Mouse (Mus musculus): Measurements from ENCODE around the gene Kcna7. TPM values are rescaled to one million over a fixed set of nuclear protein-coding genes. Genes with fewer than 3 reads are reported as not detected.
A peak's percentile ranks its signal among the peaks of the same experiment; 100 is the strongest.

The Kcna7 gene
- total RNA-seq, 2 experiments from 2014 or later: 39.6 to 44.1 TPM

DNA sequence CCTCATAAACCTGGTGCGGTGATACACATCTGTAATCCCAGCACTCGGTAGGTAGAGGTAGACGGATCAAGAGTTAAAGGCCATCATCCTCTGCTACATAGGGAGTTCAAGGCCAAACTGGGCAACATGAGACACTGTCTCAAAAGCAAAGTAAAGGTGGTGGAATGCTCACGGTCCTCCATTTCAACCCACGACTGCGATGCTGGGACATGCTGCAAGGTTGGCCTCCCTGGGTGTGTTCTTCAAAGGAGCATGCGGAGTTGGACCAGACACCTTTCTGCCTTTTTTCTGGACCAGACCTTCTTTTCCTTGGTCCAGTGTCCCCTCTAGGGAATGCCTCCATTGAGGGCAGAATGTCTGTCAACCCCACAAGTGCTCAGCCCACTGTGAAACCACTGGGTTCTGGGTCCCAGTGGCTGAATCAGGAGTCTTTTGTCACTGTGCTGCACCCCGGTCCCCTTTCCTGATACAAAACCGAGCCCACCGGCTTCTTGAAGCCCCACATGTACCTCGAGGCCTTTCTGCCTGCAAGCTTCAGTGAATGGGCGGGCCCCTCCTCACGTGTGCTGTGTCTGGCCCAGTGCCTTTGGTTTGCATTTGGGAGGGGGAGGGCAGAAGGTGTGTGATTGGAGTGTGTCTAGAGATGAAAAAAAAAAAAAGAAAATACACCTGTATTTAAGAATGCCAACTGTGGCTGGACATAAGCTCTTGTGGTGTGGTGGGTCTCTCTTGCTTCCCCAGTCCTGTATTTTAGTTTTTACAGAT is 50.7 kb downstream of the Kcna7 start:
- no peak for DNase-seq
- intact Hi-C loops (cut with DNase I; ENCODE audit: low total_unique reads): no loop called here

DNA sequence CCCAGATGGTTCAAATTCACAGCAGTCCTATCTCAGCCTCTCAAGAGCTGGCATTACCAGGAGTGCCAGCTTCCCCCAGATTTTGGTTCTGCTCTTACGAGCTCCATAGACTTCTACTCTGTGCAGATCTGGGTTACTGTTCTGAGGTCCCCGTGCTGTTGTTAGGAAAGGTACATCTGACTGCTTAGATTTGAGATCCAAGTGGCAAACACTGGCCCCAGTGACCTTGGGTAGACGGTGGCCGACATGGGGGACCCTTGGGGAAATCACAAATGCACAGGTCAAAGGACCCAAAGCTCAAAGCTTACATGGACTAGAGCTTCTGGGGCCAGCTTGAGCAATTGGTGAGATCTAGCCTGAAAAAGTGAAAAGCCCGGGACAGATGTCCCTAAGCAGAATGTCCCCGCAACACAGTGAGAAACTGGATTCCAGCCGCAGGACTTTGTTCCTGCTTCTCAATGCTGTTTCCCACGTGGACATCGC is 51.3 kb downstream of the Kcna7 start:
- DNase-seq: no peak
- intact Hi-C loops (cut with DNase I; ENCODE audit: low total_unique reads): no loop called here

DNA sequence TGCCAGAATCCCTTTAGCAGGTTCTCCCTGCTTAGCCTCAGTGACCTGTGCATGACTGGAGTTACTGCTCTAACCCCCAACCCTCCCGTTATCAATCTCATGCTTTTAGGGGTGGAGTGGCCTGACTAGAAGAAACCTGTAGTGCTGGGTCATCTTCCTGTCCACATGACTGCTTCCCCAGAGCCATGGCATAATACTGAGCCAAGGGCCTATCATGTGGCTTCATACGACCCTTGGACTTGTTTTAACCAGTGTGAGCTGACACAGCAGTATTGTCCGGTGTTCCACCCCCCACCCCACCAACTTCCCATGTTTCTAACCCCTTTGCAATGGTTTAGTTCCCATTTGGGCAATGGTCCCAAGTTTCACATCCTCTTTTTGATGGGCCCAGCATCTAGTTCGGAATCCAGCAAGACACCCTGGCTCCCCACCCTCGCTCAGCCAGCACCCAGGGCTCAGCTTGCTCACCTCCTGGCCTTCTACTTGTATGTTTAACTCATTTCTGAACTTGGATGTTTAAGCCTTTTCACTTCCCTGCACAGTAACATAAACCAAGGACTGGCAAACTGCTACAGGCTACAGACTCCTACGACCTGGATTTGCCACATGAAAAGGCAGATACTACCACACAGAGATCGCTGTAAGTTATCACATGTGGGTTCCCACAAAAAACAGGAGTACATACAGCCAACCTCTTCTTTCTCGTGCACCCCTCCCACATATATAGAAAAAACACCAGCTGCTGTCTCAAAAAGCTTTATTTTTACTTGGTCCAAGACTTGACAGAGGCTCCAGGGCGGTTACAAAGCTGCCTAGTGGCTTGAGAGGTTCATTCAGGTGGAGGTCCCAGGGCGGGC is 52.0 kb downstream of the Kcna7 start:
- intact Hi-C loops (cut with DNase I; ENCODE audit: low total_unique reads): no loop called here
- peak; percentile 24 for DNase-seq

DNA sequence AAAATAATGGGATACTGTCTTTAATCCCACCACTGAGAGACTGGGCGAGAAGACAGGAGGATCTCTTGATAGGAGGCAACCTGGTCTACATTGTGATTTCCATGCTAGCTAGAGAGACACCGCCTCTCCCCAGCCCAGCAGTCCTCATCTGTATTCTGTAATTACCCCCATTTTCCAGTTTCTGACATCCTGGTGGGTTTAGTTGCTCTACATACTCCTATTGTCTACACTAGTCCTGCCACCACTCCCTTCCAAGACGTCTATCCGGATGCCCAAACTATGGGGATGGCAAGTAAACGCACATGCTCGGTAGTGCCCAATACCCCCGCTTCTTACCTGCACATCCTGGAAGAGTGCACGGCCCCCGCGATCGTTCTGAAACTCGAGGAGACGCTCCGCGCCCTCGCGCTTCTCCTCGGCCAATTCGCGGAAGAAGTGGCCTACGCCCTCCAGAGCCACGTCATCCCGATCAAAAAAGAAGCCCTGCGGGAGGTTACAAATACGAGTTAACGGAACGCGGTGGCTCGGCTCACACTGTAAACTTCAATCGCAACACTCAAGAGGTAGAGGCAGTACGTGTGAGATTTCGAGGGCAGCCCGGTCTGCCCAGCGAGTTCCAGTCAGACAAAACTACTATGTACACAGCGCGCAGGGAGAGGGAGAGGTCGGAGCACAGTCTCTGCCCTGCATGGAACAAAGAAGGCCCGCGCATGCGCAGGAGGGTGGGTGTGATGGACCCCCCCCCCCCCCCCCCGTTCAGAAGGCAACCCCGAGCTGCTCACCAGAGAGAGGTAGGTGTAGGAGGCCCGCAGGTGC is 53.5 kb downstream of the Kcna7 start:
- intact Hi-C loops (cut with DNase I; ENCODE audit: low total_unique reads): no loop called here
- peak; percentile 86 for DNase-seq

Small RNA genes lying within 50 kb of the gene (microRNA-seq; reads per million reads assigned to microRNA genes)
- 0 reads per million in 2 experiments for gene Gm22133

Other genes starting within 250 kb of the Kcna7 start
- 1 to 10 TPM; 3.6 to 4.3 TPM for gene Slc17a7, start 241.7 kb upstream of the Kcna7 start, total RNA-seq (2021)
- under 1 TPM; 0.16 to 0.23 TPM for gene Gfy, start 226.1 kb upstream of the Kcna7 start, total RNA-seq (2021)
- gene Pth2, start 224.7 kb upstream of the Kcna7 start, total RNA-seq (2021): not detected
- 1 to 10 TPM; 2.1 to 2.6 TPM for gene Ccdc155, start 200.8 kb upstream of the Kcna7 start, total RNA-seq (2021)
- gene Dkkl1, start 193.5 kb upstream of the Kcna7 start, total RNA-seq (2021): not detected
- 10 to 100 TPM in 1 of 2 experiments, 1 to 10 TPM in 1; 7.1 to 10.9 TPM for gene Tead2, start 189.9 kb upstream of the Kcna7 start, total RNA-seq (2021)
- 1 to 10 TPM; 1.4 to 1.5 TPM for gene Cd37, start 166.5 kb upstream of the Kcna7 start, total RNA-seq (2021)
- not detected for gene Slc6a16, start 164.6 kb upstream of the Kcna7 start, total RNA-seq (2021)
- gene Slc6a21, start 128.1 kb upstream of the Kcna7 start, total RNA-seq (2021): not detected
- gene Trpm4, start 71.9 kb upstream of the Kcna7 start, total RNA-seq (2021): 10 to 100 TPM; 23.5 to 24.5 TPM
- gene Hrc, start 70.4 kb upstream of the Kcna7 start, total RNA-seq (2021): 100 to 1,000 TPM; 711 to 744 TPM
- under 1 TPM; 0.69 to 0.78 TPM for gene Ppfia3, start 38.6 kb upstream of the Kcna7 start, total RNA-seq (2021)
- gene Lin7b, start 35.1 kb upstream of the Kcna7 start, total RNA-seq (2021): 1 to 10 TPM in 1 of 2 experiments, under 1 TPM in 1; 0.49 to 1.6 TPM
- 10 to 100 TPM; 90.1 to 93.1 TPM for gene Snrnp70, start 9.9 kb upstream of the Kcna7 start, total RNA-seq (2021)
- gene Ntf5, start 8.0 kb downstream of the Kcna7 start, total RNA-seq (2021): 1 to 10 TPM; 2.3 to 2.6 TPM
- under 1 TPM in 1 of 2 experiments, not detected in 1; 0.35 TPM for gene Lhb, start 15.2 kb downstream of the Kcna7 start, total RNA-seq (2021)
- gene Gys1, start 29.2 kb downstream of the Kcna7 start, total RNA-seq (2021): 100 to 1,000 TPM; 167 to 213 TPM
- 10 to 100 TPM; 20.3 to 23.7 TPM for gene Ruvbl2, start 32.4 kb downstream of the Kcna7 start, total RNA-seq (2021)
- 100 to 1,000 TPM; 119 to 132 TPM for gene Ftl1, start 54.2 kb downstream of the Kcna7 start, total RNA-seq (2021)
- gene Bax, start 61.2 kb downstream of the Kcna7 start, total RNA-seq (2021): 10 to 100 TPM; 20.1 to 22.4 TPM
- not detected for gene Tulp2, start 76.2 kb downstream of the Kcna7 start, total RNA-seq (2021)
- gene Gm45808, start 81.2 kb downstream of the Kcna7 start, total RNA-seq (2021): 1 to 10 TPM; 6.0 to 6.2 TPM
- gene Dhdh, start 83.2 kb downstream of the Kcna7 start, total RNA-seq (2021): 10 to 100 TPM in 1 of 2 experiments, 1 to 10 TPM in 1; 9.4 to 10.5 TPM
- gene Nucb1, start 104.8 kb downstream of the Kcna7 start, total RNA-seq (2021): 100 to 1,000 TPM; 100 TPM
- gene Ppp1r15a, start 120.6 kb downstream of the Kcna7 start, total RNA-seq (2021): 10 to 100 TPM; 13.1 to 18.4 TPM
- 10 to 100 TPM in 1 of 2 experiments, 1 to 10 TPM in 1; 6.8 to 14.8 TPM for gene Plekha4, start 120.7 kb downstream of the Kcna7 start, total RNA-seq (2021)
- gene Hsd17b14, start 149.2 kb downstream of the Kcna7 start, total RNA-seq (2021): 1 to 10 TPM; 1.7 to 2.3 TPM
- 10 to 100 TPM; 37.2 to 37.8 TPM for gene Bcat2, start 164.5 kb downstream of the Kcna7 start, total RNA-seq (2021)
- gene Fgf21, start 209.8 kb downstream of the Kcna7 start, total RNA-seq (2021): not detected
- gene Fut1, start 211.6 kb downstream of the Kcna7 start, total RNA-seq (2021): under 1 TPM in 1 of 2 experiments, not detected in 1; 0.11 TPM
- under 1 TPM; 0.12 to 0.18 TPM for gene Izumo1, start 216.2 kb downstream of the Kcna7 start, total RNA-seq (2021)
- 10 to 100 TPM; 14.1 to 16.1 TPM for gene Rasip1, start 221.8 kb downstream of the Kcna7 start, total RNA-seq (2021)
- 10 to 100 TPM; 60.3 to 85.3 TPM for gene Mamstr, start 234.3 kb downstream of the Kcna7 start, total RNA-seq (2021)

Measured in gastrocnemius, postnatal 14 days (tissue).